Mouse (Mus musculus): ENCODE measurements around the gene Slc25a1.

DNA sequence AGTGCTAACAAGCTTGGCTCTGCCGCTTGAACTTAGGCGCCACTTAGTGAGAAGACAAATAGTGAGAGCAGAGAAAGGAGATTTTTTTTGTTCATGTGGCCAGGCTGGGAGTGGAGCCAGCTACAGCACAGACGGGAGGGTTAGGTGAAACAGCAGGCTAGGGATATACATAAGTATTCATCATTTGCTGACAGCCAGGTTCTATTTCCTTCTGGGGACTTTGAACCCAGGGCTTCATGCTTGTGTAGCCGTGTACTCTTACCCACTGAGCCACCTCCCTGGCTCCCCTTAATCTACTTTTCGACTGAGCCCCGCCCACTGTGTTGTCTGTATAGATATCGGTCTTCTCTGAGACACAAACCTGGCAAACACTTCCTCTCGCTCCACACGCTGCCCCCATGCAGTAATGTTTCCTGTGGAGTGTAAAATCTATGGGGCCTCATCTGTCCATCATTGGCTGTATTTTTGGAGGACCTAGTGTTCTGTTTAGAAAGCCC is 11.3 kb upstream of the Slc25a1 start:
- TF ChIP-seq POLR2AphosphoS2 (IDR thresholded peaks at IDR 0.05; ENCODE audit: insufficient read length, low read depth) (no peak), USF1 (IDR thresholded peaks at IDR 0.05; ENCODE audit: low read depth) (no peak), MYOG (IDR thresholded peaks at IDR 0.05; ENCODE audit: control insufficient read depth in 1 of 3, insufficient read depth in 1 of 3, insufficient read length in 2 of 3, low read depth in 2 of 3) (no peak), POLR2A (IDR thresholded peaks at IDR 0.05; ENCODE audit: insufficient read length, low read depth) (no peak), CEBPB (IDR thresholded peaks at IDR 0.05; ENCODE audit: insufficient read depth, poor library complexity, severe bottlenecking) (no peak), E2F4 (IDR thresholded peaks at IDR 0.05; ENCODE audit: insufficient read depth) (no peak), TCF3 (IDR thresholded peaks at IDR 0.05; ENCODE audit: insufficient read length, low read depth) (no peak), REST (IDR thresholded peaks at IDR 0.05; ENCODE audit: insufficient read depth, insufficient read length) (no peak)
